Mouse (Mus musculus) hindbrain, postnatal 0 days (tissue): Measurements from ENCODE around the gene Lhx5. TPM values are rescaled to one million over a fixed set of nuclear protein-coding genes. Genes with fewer than 3 reads are reported as not detected.

Experiments
- ATAC-seq: fragments of 200-750 bp; cut with Nextera tagmentation; 2 replicates; pipeline ENCODE4 v1.8.0; 2017; ENCODE audit warnings: mild to moderate bottlenecking, moderate TSS enrichment, moderate library complexity
- DNase-seq: peaks from one replicate; pipeline ENCODE4 v3.0.0-alpha.2; 2015; ENCODE audit warnings: low spot score
- H3K27ac ChIP-seq: fragments of 300-500 bp; sonication (generic); 2 replicates; pipeline ENCODE4 v1.5.1; 2014; ENCODE audit warnings: mild to moderate bottlenecking
- H3K27me3 ChIP-seq: fragments of 300-500 bp; sonication (generic); 2 replicates; pipeline ENCODE4 v1.6.1; 2014; ENCODE audit warnings: low read length, mixed read lengths; ENCODE audit not compliant: insufficient read depth
- H3K36me3 ChIP-seq: fragments of 300-500 bp; sonication (generic); 2 replicates; pipeline ENCODE4 v1.6.1; 2014; ENCODE audit warnings: low read length, mixed read lengths; ENCODE audit not compliant: insufficient read depth
- H3K4me1 ChIP-seq: fragments of 300-500 bp; sonication (generic); 2 replicates; pipeline ENCODE4 v1.6.1; 2014; ENCODE audit warnings: antibody characterized with exemption, low read length, mixed read lengths; ENCODE audit not compliant: insufficient read depth
- H3K4me2 ChIP-seq: fragments of 300-500 bp; sonication (generic); 2 replicates; pipeline ENCODE4 v1.6.1; 2014; ENCODE audit warnings: low read depth, mild to moderate bottlenecking, low read length, moderate library complexity, mixed read lengths
- H3K4me3 ChIP-seq: fragments of 300-500 bp; sonication (generic); 2 replicates; pipeline ENCODE4 v1.5.1; 2014; ENCODE audit warnings: low read length
- H3K9ac ChIP-seq: fragments of 300-500 bp; sonication (generic); replicated peaks from 2 replicates; pipeline ENCODE4 v1.6.1; 2014; ENCODE audit warnings: mild to moderate bottlenecking, low read length, moderate library complexity, mixed read lengths
- H3K9me3 ChIP-seq: fragments of 300-500 bp; sonication (generic); 2 replicates; pipeline ENCODE4 v1.6.1; 2016; ENCODE audit warnings: low read length, mixed read lengths
- CTCF ChIP-seq: IDR thresholded peaks from 2 replicates; pipeline ENCODE4 v1.5.1; 2016; ENCODE audit warnings: antibody characterized with exemption, control low read depth, low read depth
- WGBS: fragments of 180-500 bp; shearing (Covaris S2); extraction: QIAGEN DNeasy Blood & Tissue Kit; methylation state at CpG from one replicate; pipeline ENCODE4 v1.1.7; 2014; 5-methylcytosine and 5-hydroxymethylcytosine counted together
- polyA plus RNA-seq: library from polyadenylated mRNA; unstranded; fragments of >200 nt; fragmentation: Nextera tagmentation; extraction: Ambion mirVana; gene quantifications from 2 replicates; pipeline ENCODE4 v1.2.1, GENCODE M21; 2015
- total RNA-seq: library from RNA; depleted of rRNA; stranded (reverse); fragments of >200 nt; gene quantifications from 2 replicates; pipeline ENCODE4 v1.2.3, GENCODE M21; 2014

The Lhx5 gene
- total and polyA plus RNA-seq, 2 experiments from 2014 or later, result 15.2 to 31.0 TPM

DNA sequence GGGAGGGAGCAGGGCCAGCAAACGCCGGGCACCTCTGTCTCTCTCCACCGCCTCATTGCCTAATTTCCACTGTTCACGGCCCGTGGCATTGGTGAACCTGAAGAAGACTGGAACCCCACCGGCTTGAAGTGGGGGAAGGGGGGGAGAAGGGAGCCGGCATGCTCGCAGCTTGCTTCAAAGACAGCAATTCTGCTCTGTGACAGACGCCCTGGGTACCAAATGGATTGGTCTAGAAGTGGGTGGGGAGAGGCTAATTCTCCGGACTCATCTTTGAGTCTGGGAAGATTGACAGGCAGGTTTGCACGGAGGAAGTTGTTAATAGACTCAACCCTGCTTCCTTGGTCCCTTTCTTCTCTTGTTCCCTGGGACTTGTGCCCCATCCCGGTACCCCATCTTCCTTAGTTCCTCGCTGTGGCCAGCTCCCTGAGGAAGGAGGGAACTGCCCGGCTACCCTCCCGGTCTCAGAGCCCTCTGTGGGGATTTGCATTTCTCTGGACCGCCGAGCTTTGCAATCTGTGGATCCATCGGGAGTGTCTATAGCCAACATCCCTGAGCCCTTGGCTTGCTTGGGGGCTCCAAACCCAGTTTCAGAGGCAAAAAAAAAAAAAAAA, 5.5 kb downstream of the Lhx5 start:
- H3K27ac ChIP-seq, result peak overlapping the region; percentile 77

GRCm38 (mm10) chr5:120437539-120437938, 6.0 kb downstream of the Lhx5 start:
- H3K4me3 ChIP-seq, result peak overlapping the region; percentile 46
- peaks cover 43% of the 10 kb centered on the region for H3K27me3 ChIP-seq
- H3K4me1 ChIP-seq, result peaks cover 5% of the 10 kb centered on the region; the same call in 1 of the 2 replicates
- peak overlapping the region; percentile 61 for H3K4me2 ChIP-seq
- no peaks in the 10 kb centered on the region for H3K36me3 ChIP-seq
- ATAC-seq (no peak), DNase-seq (no peak)
- no peak for TF ChIP-seq CTCF
- peak overlapping the region; percentile 49 for H3K9ac ChIP-seq
- WGBS, result 1% methylated on average over 17 of the region's 17 CpGs
- peak overlapping the region; percentile 77 for H3K27ac ChIP-seq
- H3K9me3 ChIP-seq, result no peaks in the 10 kb centered on the region

More for the DNA sequence above, 5.5 kb downstream of the Lhx5 start:
- Histone ChIP-seq H3K36me3 (no peaks in the 10 kb centered on the region), H3K4me3 (peak overlapping the region; percentile 46), H3K4me1 (peaks cover 5% of the 10 kb centered on the region; the same call in 1 of the 2 replicates), H3K4me2 (peak overlapping the region; percentile 61), H3K9me3 (no peaks in the 10 kb centered on the region), H3K9ac (peak overlapping the region; percentile 49), H3K27me3 (peaks cover 49% of the 10 kb centered on the region)
- no peak for TF ChIP-seq CTCF
- DNase-seq, result no peak
- ATAC-seq, result no peak
- WGBS, result under 1% methylated on average over 18 of the region's 18 CpGs

GRCm38 (mm10) chr5:120437986-120438385, 6.5 kb downstream of the Lhx5 start:
- ATAC-seq, result no peak

DNA sequence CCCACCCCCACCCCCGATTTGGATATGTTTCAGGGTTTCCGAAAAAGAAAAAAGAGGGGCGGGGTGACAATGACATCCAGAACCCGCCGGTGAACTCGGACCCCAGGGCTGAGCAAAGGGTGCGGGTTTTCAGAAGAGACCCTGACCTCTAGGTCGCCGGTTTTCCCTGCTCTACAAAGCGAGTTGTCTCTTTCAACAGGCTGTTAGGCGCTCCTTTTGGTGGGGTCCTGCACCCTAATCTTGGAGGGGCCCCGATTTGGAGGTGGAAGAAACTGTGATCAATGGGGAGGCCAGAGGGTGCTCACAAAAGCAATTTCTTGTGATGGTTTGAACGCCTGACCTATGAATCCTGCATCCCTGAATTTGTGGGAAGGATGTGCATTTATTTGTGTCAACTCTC, 7.0 kb downstream of the Lhx5 start:
- peaks cover 5% of the 10 kb centered on the region; the same call in 1 of the 2 replicates for H3K4me1 ChIP-seq

More at GRCm38 (mm10) chr5:120437986-120438385, 6.5 kb downstream of the Lhx5 start:
- Histone ChIP-seq H3K4me2 (peak overlapping the region; percentile 61), H3K4me3 (peak overlapping the region; percentile 46), H3K36me3 (no peaks in the 10 kb centered on the region), H3K27me3 (peaks cover 43% of the 10 kb centered on the region), H3K9ac (peak overlapping the region; percentile 49), H3K27ac (peak overlapping the region; percentile 77), H3K9me3 (no peaks in the 10 kb centered on the region), H3K4me1 (peaks cover 5% of the 10 kb centered on the region; the same call in 1 of the 2 replicates)
- DNase-seq, result no peak
- under 1% methylated on average over 33 of the region's 33 CpGs for WGBS
- TF ChIP-seq CTCF, result no peak

DNA sequence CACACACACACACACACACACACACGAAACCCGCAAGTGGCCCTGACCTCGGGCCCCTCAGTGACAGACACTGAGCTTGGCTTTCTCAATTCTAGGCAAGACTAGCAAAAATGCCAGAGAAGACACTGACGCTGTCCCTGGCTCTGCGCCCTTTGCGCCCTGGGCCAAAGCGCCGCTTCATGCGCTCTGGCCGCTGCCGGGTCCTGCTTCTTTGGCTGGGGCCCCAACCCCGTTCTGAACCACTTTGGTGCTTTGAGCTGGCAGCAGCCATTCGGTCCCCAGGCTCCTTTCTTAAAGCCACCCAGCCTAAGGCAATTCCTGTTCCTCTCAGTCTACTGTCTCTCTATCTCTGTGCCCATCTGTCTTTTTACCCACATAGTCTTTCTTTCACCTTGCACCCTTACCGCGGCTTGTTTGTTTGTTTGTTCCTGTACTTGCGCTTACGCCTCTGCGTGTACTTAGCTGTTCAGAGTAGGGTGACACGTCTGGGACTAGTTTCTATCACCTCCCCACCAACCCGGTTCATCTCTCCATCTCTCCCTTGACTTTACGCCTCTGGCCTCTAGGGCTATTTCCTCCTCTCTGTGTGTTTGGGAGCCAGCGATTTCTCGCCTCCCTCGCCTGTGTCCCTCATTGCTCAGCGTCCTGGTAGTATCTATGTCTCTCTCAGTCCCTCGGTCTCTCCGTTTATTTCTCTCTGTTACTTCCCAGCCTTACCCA, 7.7 kb downstream of the Lhx5 start:
- TF ChIP-seq CTCF, result peak; percentile 18; the same call in 1 of the 2 replicates
- peak; percentile 66 for DNase-seq
- Histone ChIP-seq H3K27me3 (peaks cover 34% of the 10 kb centered on the region), H3K9ac (peak overlapping the region; percentile 49), H3K27ac (peak overlapping the region; percentile 77), H3K4me2 (peak overlapping the region; percentile 61), H3K36me3 (no peaks in the 10 kb centered on the region), H3K4me3 (peak overlapping the region; percentile 46), H3K9me3 (no peaks in the 10 kb centered on the region), H3K4me1 (peaks cover 5% of the 10 kb centered on the region; the same call in 1 of the 2 replicates)
- 3% methylated on average over 27 of the region's 27 CpGs for WGBS
- ATAC-seq, result no peak

More for the DNA sequence above, 7.0 kb downstream of the Lhx5 start:
- Histone ChIP-seq H3K4me2 (peak overlapping the region; percentile 61), H3K36me3 (no peaks in the 10 kb centered on the region), H3K27ac (peak overlapping the region; percentile 77), H3K9ac (peak overlapping the region; percentile 49), H3K9me3 (no peaks in the 10 kb centered on the region), H3K4me3 (peak overlapping the region; percentile 46; the same call in 1 of the 2 replicates), H3K27me3 (peaks cover 40% of the 10 kb centered on the region)
- WGBS, result 2% methylated on average over 13 of the region's 13 CpGs
- ATAC-seq, result no peak
- TF ChIP-seq CTCF, result no peak
- no peak for DNase-seq

- peak overlapping the region; percentile 49 for H3K9ac ChIP-seq
- peak overlapping the region; percentile 77 for H3K27ac ChIP-seq
- H3K4me3 ChIP-seq, result peak overlapping the region; percentile 46
- H3K4me2 ChIP-seq, result peak overlapping the region; percentile 61
- H3K9me3 ChIP-seq, result no peaks in the 10 kb centered on the region
- WGBS, result 2% methylated on average over 48 of the region's 61 CpGs
- TF ChIP-seq CTCF, result no peak
- DNase-seq (no peak), ATAC-seq (no peak)
- H3K4me1 ChIP-seq, result peaks cover 5% of the 10 kb centered on the region; the same call in 1 of the 2 replicates
- H3K36me3 ChIP-seq, result no peaks in the 10 kb centered on the region
- peaks cover 28% of the 10 kb centered on the region for H3K27me3 ChIP-seq
Measured at GRCm38 (mm10) chr5:120439887-120440670, 8.6 kb downstream of the Lhx5 start.
